Mouse (Mus musculus) liver, postnatal 0 days (tissue): Measurements from ENCODE around the gene Dmtf1.

ENCODE experiments used
- CTCF ChIP-seq: sonication (generic); IDR thresholded peaks from 2 replicates; pipeline ENCODE4 v1.5.1; 2016; ENCODE audit warnings: antibody characterized with exemption, low read depth
- EP300 ChIP-seq: IDR thresholded peaks from 2 replicates; pipeline ENCODE4 v1.6.1; 2016; ENCODE audit warnings: antibody characterized with exemption, low read depth, mild to moderate bottlenecking

DNA sequence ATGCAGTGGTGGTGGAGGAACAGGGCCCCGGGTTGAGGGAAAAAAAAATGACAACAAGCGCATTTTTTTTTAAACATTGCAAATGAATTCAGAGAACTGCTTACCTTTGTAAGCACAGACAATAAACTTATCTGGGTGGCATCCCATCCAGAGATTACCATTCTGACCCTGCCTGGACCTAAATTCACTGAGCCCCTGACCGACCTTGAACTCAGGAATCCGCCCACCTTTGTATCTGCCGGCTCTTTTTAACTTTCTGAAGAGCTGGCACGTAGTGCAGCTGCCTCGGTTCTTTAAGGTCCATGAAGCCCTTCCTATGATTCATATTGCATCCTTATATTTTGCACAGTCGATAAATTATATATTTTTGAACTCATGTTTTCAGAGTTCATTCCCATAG lies 4.8 kb upstream of the Dmtf1 start:
- TF ChIP-seq CTCF (no peak), EP300 (no peak)
